Mouse (Mus musculus) liver, adult 2 months (tissue): ENCODE results near the gene Ust. TPM values are rescaled to one million over a fixed set of nuclear protein-coding genes. Genes with fewer than 3 reads are reported as not detected.

Source experiments
- DNase-seq: peaks from one replicate; pipeline ENCODE4 v3.0.0-alpha.2; 2011; ENCODE audit warnings: low read depth, low spot score; ENCODE audit errors: extremely low read depth
- H3K27ac ChIP-seq: fragments of 200-500 bp; replicated peaks from 2 replicates; pipeline ENCODE4 v1.5.1; 2012; ENCODE audit warnings: low read depth, mild to moderate bottlenecking, control low read depth, inconsistent platforms, low read length; ENCODE audit not compliant: insufficient read depth
- H3K27me3 ChIP-seq: fragments of 200-500 bp; 2 replicates; pipeline ENCODE4 v1.6.1; 2012; ENCODE audit warnings: mild to moderate bottlenecking, moderate library complexity, low read length, inconsistent platforms; ENCODE audit not compliant: control insufficient read depth, insufficient read depth
- H3K36me3 ChIP-seq: fragments of 200-500 bp; 2 replicates; pipeline ENCODE4 v1.6.1; 2012; ENCODE audit warnings: low read length, inconsistent platforms; ENCODE audit not compliant: control insufficient read depth, insufficient read depth
- H3K4me1 ChIP-seq: fragments of 200-500 bp; 2 replicates; pipeline ENCODE4 v1.6.1; 2011; ENCODE audit warnings: low read length; ENCODE audit not compliant: control insufficient read depth, insufficient read depth
- H3K4me3 ChIP-seq: fragments of 200-500 bp; 2 replicates; pipeline ENCODE4 v1.5.1; 2011; ENCODE audit warnings: low read depth, mild to moderate bottlenecking, control low read depth, low read length, moderate library complexity; ENCODE audit not compliant: insufficient read depth
- H3K79me2 ChIP-seq: fragments of 200-500 bp; 2 replicates; pipeline ENCODE4 v1.6.1; 2012; ENCODE audit warnings: inconsistent platforms, mild to moderate bottlenecking, low read length, moderate library complexity; ENCODE audit not compliant: control insufficient read depth, insufficient read depth
- H3K9ac ChIP-seq: fragments of 200-500 bp; 2 replicates; pipeline ENCODE4 v1.6.1; 2012; ENCODE audit warnings: low read depth, mild to moderate bottlenecking, control low read depth, inconsistent platforms, low read length
- CTCF ChIP-seq: fragments of 200-500 bp; IDR thresholded peaks from 2 replicates; pipeline ENCODE4 v1.5.1; 2011; ENCODE audit warnings: low read depth, low read length, control low read depth
- POLR2A ChIP-seq: fragments of 200-500 bp; IDR thresholded peaks from 2 replicates; pipeline ENCODE4 v1.6.1; 2011; ENCODE audit warnings: low read length, control low read depth; ENCODE audit not compliant: insufficient read depth; ENCODE audit errors: extremely low read depth
- WGBS: fragments of 180-500 bp; shearing (Covaris S2); methylation state at CpG from one replicate; pipeline ENCODE4 v1.1.7; 2018; 5-methylcytosine and 5-hydroxymethylcytosine counted together
- polyA plus RNA-seq: library from polyadenylated mRNA; depleted of rRNA; stranded (reverse); fragments of >200 nt; gene quantifications from 2 replicates; pipeline ENCODE4 v1.2.3, GENCODE M21; 2012
- total RNA-seq: library from RNA; depleted of rRNA; stranded (reverse); fragments of >200 nt; gene quantifications from 2 replicates; pipeline ENCODE4 v1.2.3, GENCODE M21; 2014

Gene Ust
- total and polyA plus RNA-seq, 2 experiments = 0.27 to 0.46 TPM

- H3K36me3 ChIP-seq = no peaks in the 10 kb centered on the region
- no peak overlapping the region for H3K27ac ChIP-seq
- H3K4me3 ChIP-seq = no peak overlapping the region
- no peaks in the 10 kb centered on the region for H3K79me2 ChIP-seq
- no peaks in the 10 kb centered on the region for H3K4me1 ChIP-seq
- H3K9ac ChIP-seq = no peak overlapping the region
- WGBS = 64% methylated on average over 5 of the region's 5 CpGs
- H3K27me3 ChIP-seq = no peaks in the 10 kb centered on the region
- DNase-seq = no peak
- TF ChIP-seq POLR2A = no peak
- TF ChIP-seq CTCF = no peak
These were observed 23.0 kb downstream of the Ust start for GRCm38 (mm10) chr10:8495543-8496141.

- H3K9ac ChIP-seq = no peak overlapping the region
- no peaks in the 10 kb centered on the region for H3K36me3 ChIP-seq
- H3K79me2 ChIP-seq = no peaks in the 10 kb centered on the region
- no peak overlapping the region for H3K4me3 ChIP-seq
- H3K27me3 ChIP-seq = no peaks in the 10 kb centered on the region
- no peaks in the 10 kb centered on the region for H3K4me1 ChIP-seq
- no peak for TF ChIP-seq CTCF
- no peak for TF ChIP-seq POLR2A
- no peak overlapping the region for H3K27ac ChIP-seq
- DNase-seq = no peak
- 89% methylated on average over 1 of the region's 1 CpGs for WGBS
These were observed 26.6 kb downstream of the Ust start for GRCm38 (mm10) chr10:8491909-8492591.

DNA sequence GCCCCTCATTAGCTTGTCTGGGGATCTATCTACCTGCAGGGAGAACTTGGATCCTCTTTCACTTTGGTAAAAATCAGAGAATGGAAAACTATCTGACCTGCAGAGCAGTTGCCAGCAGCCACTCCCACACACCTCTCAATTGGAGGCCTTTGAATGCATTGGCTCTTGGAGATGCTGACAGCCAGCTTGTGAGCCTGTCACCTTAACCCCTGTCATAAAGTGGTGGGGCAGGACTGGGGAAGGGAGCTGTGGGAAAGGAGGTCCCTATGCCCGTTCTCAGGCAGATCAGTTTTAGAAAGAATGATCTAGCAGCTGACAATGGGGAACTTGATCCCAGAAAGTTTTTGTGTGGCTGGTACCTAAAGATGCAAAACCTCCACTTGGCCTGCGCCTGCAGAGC is 31.2 kb downstream of the Ust start:
- H3K4me3 ChIP-seq = no peak overlapping the region

DNA sequence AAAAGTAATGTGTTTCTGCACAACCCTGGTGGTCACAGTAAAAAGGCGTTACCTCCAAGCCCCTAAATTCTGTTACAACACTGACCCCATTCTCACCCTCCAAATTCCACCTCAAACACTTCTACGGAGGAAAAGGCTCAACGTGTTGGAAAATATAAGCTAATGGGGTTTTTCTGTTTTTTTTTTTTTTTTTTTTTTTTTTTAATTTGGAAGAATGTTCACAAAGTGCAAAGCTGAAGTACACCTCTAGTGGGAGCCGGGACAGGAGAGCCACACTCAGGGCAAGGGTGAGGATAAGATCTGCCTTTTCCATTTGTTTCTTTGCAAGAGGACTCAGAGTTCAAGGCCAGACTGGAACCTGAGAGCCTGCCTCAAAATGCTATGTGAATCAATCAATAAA is 34.1 kb downstream of the Ust start:
- no peak overlapping the region for H3K27ac ChIP-seq
- no peak for DNase-seq
- 84% methylated on average over 4 of the region's 4 CpGs for WGBS
- no peaks in the 10 kb centered on the region for H3K27me3 ChIP-seq
- no peak overlapping the region for H3K9ac ChIP-seq
- no peaks in the 10 kb centered on the region for H3K4me1 ChIP-seq
- no peaks in the 10 kb centered on the region for H3K79me2 ChIP-seq
- H3K4me3 ChIP-seq = no peak overlapping the region
- TF ChIP-seq CTCF (no peak), POLR2A (no peak)
- no peaks in the 10 kb centered on the region for H3K36me3 ChIP-seq

More for the DNA sequence above, 31.2 kb downstream of the Ust start:
- no peak for DNase-seq
- no peaks in the 10 kb centered on the region for H3K27me3 ChIP-seq
- no peaks in the 10 kb centered on the region for H3K36me3 ChIP-seq
- TF ChIP-seq POLR2A = no peak
- no peaks in the 10 kb centered on the region for H3K79me2 ChIP-seq
- no peaks in the 10 kb centered on the region for H3K4me1 ChIP-seq
- 75% methylated on average over 2 of the region's 2 CpGs for WGBS
- no peak overlapping the region for H3K27ac ChIP-seq
- no peak overlapping the region for H3K9ac ChIP-seq

GRCm38 (mm10) chr10:8482779-8483178 is 35.8 kb downstream of the Ust start:
- H3K79me2 ChIP-seq = no peaks in the 10 kb centered on the region
- no peak for DNase-seq
- H3K27me3 ChIP-seq = no peaks in the 10 kb centered on the region
- 89% methylated on average over 4 of the region's 4 CpGs for WGBS
- no peak overlapping the region for H3K9ac ChIP-seq
- no peak overlapping the region for H3K27ac ChIP-seq
- no peaks in the 10 kb centered on the region for H3K36me3 ChIP-seq
- no peak overlapping the region for H3K4me3 ChIP-seq
- TF ChIP-seq CTCF (no peak), POLR2A (no peak)
- H3K4me1 ChIP-seq = no peaks in the 10 kb centered on the region

GRCm38 (mm10) chr10:8479779-8480178 is 38.8 kb downstream of the Ust start:
- WGBS = 93% methylated on average over 2 of the region's 2 CpGs
- Histone ChIP-seq H3K79me2 (no peaks in the 10 kb centered on the region), H3K4me3 (no peak overlapping the region), H3K36me3 (no peaks in the 10 kb centered on the region), H3K27me3 (no peaks in the 10 kb centered on the region), H3K4me1 (no peaks in the 10 kb centered on the region), H3K27ac (no peak overlapping the region), H3K9ac (no peak overlapping the region)
- TF ChIP-seq POLR2A (no peak), CTCF (no peak)
- no peak for DNase-seq
